Mouse (Mus musculus) E14TG2a.4 (cell line): ENCODE measurements around the gene Klf1.

Experiments used
- H3K27me3 ChIP-seq: 2 replicates; pipeline ENCODE4 v1.6.1; 2014; ENCODE audit warnings: low read length, control low read depth; ENCODE audit not compliant: insufficient read depth
- H3K36me3 ChIP-seq: 2 replicates; pipeline ENCODE4 v1.6.1; 2014; ENCODE audit warnings: low read length, control low read depth; ENCODE audit not compliant: insufficient read depth
- H3K4me1 ChIP-seq: replicated peaks from 2 replicates; pipeline ENCODE4 v1.6.1; 2014; ENCODE audit warnings: low read depth, low read length, control low read depth
- H3K4me3 ChIP-seq: replicated peaks from 2 replicates; pipeline ENCODE4 v1.5.1; 2014; ENCODE audit warnings: mild to moderate bottlenecking, low read length
- H3K9me3 ChIP-seq: 2 replicates; pipeline ENCODE4 v1.6.1; 2014; ENCODE audit warnings: low read length, control low read depth
- CTCF ChIP-seq: conservative IDR thresholded peaks from 2 replicates; pipeline ENCODE4 v1.5.1; 2014; ENCODE audit warnings: low read length
- NANOG ChIP-seq: IDR thresholded peaks from 2 replicates; pipeline ENCODE4 v1.6.1; 2014; ENCODE audit warnings: borderline replicate concordance, low read length, mixed read lengths
- POU5F1 ChIP-seq: IDR thresholded peaks from 2 replicates; pipeline ENCODE4 v1.6.1; 2014; ENCODE audit warnings: low read length, borderline replicate concordance

The Klf1 gene

GRCm38 (mm10) chr8:84945633-84946527, 44.2 kb downstream of the Klf1 start:
- TF ChIP-seq CTCF (peak; percentile 17; the same call in 1 of the 2 replicates), NANOG (no peak)

DNA sequence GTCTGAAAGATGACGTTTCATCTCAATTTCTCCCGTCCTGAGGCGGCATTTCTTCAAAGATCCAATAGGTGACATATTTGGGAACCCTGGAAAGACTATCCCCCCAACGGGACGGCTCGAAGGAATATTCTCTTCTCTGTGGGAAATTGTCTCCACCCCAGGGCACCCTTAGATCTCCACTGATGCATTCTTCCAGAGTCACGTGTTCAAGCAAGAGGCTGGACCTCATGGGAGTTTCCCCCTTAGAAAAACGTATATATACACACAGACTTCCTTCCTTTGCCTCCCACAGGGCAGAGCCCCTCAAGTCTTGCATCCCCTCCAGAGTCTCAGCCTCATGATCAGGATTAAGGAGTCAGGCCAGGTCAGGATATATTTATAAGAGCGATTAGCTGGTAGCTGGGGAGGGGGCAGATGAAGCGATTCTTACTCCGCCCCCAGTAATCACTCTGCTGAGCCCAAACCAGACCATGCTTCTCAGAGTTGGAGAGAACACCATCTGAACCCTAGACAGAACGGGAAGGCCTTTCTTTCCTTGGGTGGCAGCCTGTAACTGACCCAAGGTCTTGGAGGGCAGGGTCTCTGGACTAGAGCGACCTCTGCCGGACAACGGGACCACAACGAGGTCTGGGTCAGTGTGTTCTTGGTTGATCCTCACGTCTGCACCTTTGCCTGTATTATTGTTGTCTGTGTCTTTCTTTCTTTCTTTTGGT, 45.0 kb downstream of the Klf1 start, which contains the start of gene Rtbdn:
Rtbdn (plus strand) TSS at position 464 of the 713 bp plus-strand sequence.
- H3K36me3 ChIP-seq = no peaks in the 10 kb centered on the region
- no peaks in the 10 kb centered on the region for H3K9me3 ChIP-seq
- H3K4me3 ChIP-seq = peak within 1 kb of the TSS; percentile 83
- peaks cover 69% of the 10 kb centered on the region for H3K27me3 ChIP-seq
- peaks cover 37% of the 10 kb centered on the region for H3K4me1 ChIP-seq
- TF ChIP-seq CTCF (peak; percentile 60), POU5F1 (no peak), NANOG (no peak)

More at GRCm38 (mm10) chr8:84945633-84946527, 44.2 kb downstream of the Klf1 start:
- H3K27me3 ChIP-seq = peaks cover 68% of the 10 kb centered on the region
- H3K36me3 ChIP-seq = no peaks in the 10 kb centered on the region
- H3K4me1 ChIP-seq = peaks cover 37% of the 10 kb centered on the region
- H3K9me3 ChIP-seq = no peaks in the 10 kb centered on the region
- peak overlapping the region; percentile 83 for H3K4me3 ChIP-seq

GRCm38 (mm10) chr8:84947241-84947545, 45.5 kb downstream of the Klf1 start:
- Histone ChIP-seq H3K4me1 (peaks cover 41% of the 10 kb centered on the region), H3K4me3 (no peak overlapping the region), H3K9me3 (no peaks in the 10 kb centered on the region), H3K36me3 (no peaks in the 10 kb centered on the region), H3K27me3 (peaks cover 74% of the 10 kb centered on the region)
- TF ChIP-seq NANOG (no peak), CTCF (no peak), POU5F1 (no peak)

DNA sequence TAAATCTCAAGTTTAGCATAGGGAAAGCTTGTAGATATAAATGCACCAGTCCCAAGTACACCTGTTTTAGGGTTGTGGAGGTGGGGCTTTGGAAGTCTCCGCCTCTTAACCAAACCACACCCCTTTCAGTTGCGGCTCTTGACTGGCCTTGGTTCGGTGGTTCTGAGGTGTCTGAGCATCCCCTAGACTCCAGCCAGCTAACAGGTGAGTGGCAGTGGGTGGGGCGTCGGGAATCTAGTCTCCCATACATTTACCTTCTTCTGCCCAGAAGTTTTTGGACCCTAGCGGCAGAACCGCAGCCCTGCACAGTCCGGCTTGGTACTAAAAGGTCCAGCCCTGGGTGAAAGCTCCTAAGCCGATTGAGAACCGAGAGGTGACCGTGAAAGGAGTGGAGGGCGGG, 48.0 kb downstream of the Klf1 start:
- Histone ChIP-seq H3K27me3 (peaks cover 58% of the 10 kb centered on the region), H3K36me3 (no peaks in the 10 kb centered on the region), H3K4me1 (peaks cover 46% of the 10 kb centered on the region), H3K4me3 (peak overlapping the region; percentile 39; the same call in 1 of the 2 replicates), H3K9me3 (no peaks in the 10 kb centered on the region)
- TF ChIP-seq CTCF (no peak), NANOG (no peak), POU5F1 (no peak)

DNA sequence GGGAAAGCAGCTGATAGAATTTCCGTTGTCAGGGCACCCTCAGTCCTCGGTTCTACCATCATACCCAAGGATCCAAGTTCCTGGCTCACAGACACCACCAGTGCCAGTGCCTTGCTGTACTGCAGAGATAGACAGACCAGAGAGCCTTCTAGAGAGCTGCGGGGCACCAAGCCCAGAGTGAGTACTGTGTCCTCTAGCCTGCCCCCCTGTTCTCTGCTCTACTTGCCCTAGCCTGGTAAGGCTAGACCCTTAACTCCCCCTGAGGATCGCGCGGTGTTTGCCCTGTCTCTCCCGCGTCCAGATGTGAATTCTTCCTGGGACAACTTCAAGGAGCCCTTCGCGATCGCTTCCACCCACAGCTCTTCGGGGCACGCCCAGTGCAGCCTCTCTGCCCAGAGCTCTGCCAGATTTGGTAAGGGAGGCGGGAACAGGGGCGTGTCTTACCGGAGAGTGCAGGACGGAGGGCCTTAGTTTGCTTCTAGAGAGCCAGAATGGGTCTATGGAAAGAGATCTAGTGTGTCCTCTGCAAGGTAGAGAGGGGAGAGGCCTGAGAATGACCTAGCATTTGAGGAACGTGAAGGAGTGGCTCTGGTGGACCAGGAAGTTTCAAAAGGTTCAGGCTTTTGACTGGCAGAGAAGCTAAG, 51.0 kb downstream of the Klf1 start:
- Histone ChIP-seq H3K4me3 (peak overlapping the region; percentile 64), H3K36me3 (peaks cover 15% of the 10 kb centered on the region), H3K27me3 (peaks cover 31% of the 10 kb centered on the region), H3K4me1 (peaks cover 46% of the 10 kb centered on the region), H3K9me3 (no peaks in the 10 kb centered on the region)
- TF ChIP-seq POU5F1 = no peak
